Mouse (Mus musculus): ENCODE measurements at regions not wholly inside any gene's neighbourhood (a gene's known extent, or its start where the extent isn't known, plus 50 kb on each side); places are given as distances from the start of the nearest gene placed in this dataset.

DNA sequence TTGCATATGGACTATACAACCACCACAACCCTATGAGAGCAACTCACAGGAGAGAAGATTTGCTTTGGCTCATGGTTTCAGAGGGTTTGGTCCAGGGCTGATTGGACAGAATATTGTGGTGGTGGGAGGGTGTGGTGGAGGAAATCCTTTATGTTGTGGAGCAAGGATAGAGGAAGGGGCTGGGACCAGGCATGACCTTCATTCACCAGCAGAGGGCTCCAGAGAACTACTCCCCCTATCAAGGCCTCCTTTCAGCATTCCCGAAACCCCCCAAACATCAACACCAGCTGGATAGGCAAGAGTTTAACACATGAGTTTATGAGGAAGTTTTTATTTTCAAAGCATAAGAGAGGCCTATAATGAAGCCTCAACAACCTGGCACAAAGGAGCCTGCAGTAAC lies 76.7 kb upstream of the Slc35f3 start:
- TF ChIP-seq ZC3H11A (IDR thresholded peaks at IDR 0.05; ENCODE audit: low read depth, low read length) (no peak), GABPA (IDR thresholded peaks at IDR 0.05; ENCODE audit: insufficient replicate concordance, low read depth, low read length) (no peak)

Measured in CH12.LX (cell line).